Mouse (Mus musculus) heart, adult 18-20 months (tissue): Measurements from ENCODE around the gene Pcsk7. TPM values are rescaled to one million over a fixed set of nuclear protein-coding genes. Genes with fewer than 3 reads are reported as not detected.

ENCODE experiments used
- DNase-seq, 2 experiments: peaks; one replicate each; pipeline ENCODE4 v3.0.0; 2021 to 2022; ENCODE audit warnings: mixed read lengths in 1 of 2
- long read RNA-seq, 2 experiments: library from polyadenylated mRNA; stranded (forward); transcript quantifications; one replicate each; pipeline ENCODE4 v2.0.0; 2021
- total RNA-seq, 2 experiments: library from RNA; stranded (reverse); gene quantifications; 2 replicates each; pipeline ENCODE4 v1.2.3; 2021

Gene Pcsk7
- 10 to 100 TPM; 13.2 to 13.5 TPM for total RNA-seq
- long read RNA-seq, experiment 1, transcript Pcsk7-201 (17 exons, 3,876 nt): major isoform, 16 of 26 reads
- long read RNA-seq, experiment 1, partial matches to known transcripts: 1 of 26 reads
- long read RNA-seq, experiment 1, other reads (novel, unspliced or antisense): 7 of 26 reads
- long read RNA-seq, experiment 2, transcript Pcsk7-201 (17 exons, 3,876 nt): major isoform, 7 of 9 reads
- long read RNA-seq, experiment 2, partial matches to known transcripts: 0 of 9 reads
- long read RNA-seq, experiment 2, other reads (novel, unspliced or antisense): 1 of 9 reads

GRCm38 (mm10) chr9:45906355-45907077 is at the start of gene Pcsk7, which contains the start of gene Rnf214:
TSS of gene Pcsk7 (plus strand) at chr9:45906497.
TSS of gene Rnf214 (minus strand) at chr9:45906911.
- DNase-seq: peak; percentile 93 to 96

- DNase-seq: no peak
Measured at GRCm38 (mm10) chr9:45859364-45859763, 46.9 kb upstream of the Pcsk7 start.

- no peak for DNase-seq
Measured at GRCm38 (mm10) chr9:45861813-45862212, 44.5 kb upstream of the Pcsk7 start.

DNA sequence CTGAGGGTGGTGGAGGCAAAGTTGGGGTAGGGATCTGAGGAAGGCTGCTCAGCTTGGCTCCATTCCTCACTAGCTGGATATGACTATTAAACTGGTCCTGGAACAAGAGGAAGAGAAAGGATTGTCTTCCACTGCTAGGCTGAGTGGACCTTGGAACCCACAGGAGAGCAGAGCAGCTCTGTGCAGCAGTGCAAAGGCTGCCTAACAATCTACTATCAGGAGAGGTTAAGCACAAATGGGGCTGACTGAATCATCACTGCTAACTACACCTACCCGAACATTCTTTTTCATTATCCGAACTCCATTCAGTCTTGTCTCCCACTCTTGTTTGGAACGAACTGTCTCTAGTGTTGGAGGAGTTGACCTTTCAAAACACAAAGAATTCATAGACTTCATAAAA is 37.1 kb upstream of the Pcsk7 start:
- DNase-seq: no peak

GRCm38 (mm10) chr9:45870265-45870664 is 36.0 kb upstream of the Pcsk7 start:
- DNase-seq: no peak

DNA sequence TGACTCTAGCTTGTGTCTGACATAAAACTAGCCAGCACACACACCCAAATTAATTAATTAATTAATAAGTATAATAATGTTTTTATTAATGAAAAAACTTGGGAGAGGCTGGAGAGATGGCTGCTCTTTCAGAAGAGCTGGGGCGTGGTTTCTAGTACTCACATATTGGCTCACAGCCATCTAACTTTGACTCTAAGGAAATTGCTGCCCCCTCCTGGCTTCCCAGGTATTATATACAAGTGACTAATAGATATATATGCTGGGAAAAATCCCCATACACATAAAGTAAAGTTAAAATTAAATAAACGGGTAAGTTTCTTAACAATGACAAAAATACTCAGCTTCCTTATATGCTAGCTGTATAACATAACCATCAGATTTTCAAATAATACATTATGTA is 28.4 kb upstream of the Pcsk7 start:
- DNase-seq: peak; percentile 43 to 67

DNA sequence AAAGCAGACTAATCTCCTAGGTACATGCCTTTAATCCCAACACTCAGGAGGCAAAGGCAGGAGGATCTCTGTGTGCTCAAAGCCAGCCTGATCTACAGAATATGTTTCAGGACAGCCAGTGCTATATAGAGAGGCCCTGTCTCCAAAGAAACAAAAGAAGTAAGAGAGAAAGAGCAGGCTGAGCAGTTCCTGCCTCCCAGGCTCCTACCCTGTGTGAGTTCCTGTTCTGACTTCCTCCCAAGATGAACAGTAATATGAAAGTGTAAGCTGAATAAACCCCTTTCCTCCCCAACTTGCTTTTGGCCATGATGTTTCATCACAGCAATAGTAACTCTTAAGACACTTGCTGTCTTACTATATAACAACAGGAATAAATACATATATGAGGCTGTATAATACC is 12.6 kb upstream of the Pcsk7 start:
- DNase-seq: no peak

GRCm38 (mm10) chr9:45905196-45905595 is 1.1 kb upstream of the Pcsk7 start:
- DNase-seq: no peak

DNA sequence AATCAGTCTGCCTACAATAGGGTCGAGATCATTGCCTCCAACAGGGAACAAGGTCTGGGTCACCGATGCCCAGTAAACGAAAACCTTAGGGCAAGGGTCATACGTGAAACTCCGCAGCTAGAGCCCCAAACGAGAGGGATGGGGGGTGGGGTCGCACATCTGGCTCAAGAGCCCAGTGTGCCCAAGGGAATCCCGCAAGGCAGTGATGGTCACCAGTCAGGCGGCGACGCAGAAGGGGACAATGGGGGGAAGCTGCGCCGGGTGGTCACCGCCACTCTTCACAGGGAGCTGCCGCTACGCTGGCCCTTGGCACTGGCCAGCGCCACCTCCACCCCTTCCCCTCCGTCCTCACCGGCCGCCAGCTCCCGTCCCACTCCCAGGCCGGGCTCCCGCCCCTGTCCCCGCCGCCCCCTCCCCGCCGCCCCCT is 473 bp upstream of the Pcsk7 start:
- peak in 1 of 2 experiments; percentile 39 for DNase-seq

- DNase-seq: no peak
Measured at GRCm38 (mm10) chr9:45907078-45907428, 756 bp downstream of the Pcsk7 start.

DNA sequence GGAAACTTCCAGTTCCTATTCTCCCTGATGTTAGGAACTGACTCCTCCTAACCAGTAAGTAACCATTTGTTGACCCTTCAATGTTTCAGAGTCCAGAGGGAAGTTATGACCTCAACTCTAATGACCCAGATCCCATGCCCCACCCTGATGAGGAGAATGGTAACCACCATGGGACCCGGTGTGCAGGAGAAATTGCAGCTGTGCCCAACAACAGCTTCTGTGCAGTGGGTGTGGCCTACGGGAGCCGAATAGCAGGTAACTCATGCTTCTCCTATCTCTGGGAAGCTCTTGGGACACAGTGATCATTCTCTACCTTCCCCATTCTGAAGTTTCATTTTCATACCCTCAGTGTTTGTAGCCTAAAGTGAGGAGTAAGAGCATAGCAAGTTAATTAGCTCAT is 4.7 kb downstream of the Pcsk7 start:
- DNase-seq: no peak

- DNase-seq: peak; percentile 41 to 79
Measured at GRCm38 (mm10) chr9:45911673-45912072, 5.4 kb downstream of the Pcsk7 start.

DNA sequence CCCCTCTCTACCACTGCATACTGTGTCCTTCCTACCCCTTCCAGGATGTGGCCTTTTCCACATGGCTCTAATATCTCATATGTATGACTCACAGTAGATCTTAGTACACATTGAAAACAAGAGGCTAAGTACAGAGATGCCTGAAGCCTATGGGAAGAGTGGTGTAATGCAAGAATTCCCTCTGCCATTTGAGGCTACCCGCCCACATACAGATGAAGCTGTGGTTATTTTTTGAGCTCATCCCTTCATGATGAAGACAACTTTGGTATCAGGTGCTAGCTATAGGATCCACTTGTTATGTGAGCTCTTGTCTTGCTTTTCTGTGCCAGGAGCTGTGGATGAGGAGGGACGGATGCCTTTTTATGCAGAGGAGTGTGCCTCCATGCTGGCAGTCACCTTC is 9.4 kb downstream of the Pcsk7 start:
- no peak for DNase-seq

- peak; percentile 64 to 77 for DNase-seq
Measured at GRCm38 (mm10) chr9:45917041-45917934, 11.0 kb downstream of the Pcsk7 start.

DNA sequence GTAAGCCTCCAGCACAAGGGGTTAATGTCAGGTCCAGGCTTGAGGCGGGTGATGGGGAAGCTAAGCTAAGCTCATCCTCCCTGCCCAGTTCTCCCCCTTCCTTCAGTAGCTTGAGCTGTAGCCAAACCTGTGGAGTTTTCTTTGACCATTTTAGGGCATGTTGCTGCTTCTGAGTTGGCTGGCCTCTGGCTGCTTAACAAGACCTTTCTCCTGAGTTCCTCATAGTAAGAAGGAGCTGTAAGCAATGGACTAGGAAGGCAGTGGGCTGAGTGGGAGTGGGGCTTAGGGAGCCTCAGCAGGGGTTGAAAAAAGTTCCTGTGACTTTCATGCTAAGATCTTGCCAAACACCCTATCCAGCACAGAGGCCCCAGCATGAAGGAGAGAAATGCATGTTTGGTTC is 13.6 kb downstream of the Pcsk7 start:
- no peak for DNase-seq

DNA sequence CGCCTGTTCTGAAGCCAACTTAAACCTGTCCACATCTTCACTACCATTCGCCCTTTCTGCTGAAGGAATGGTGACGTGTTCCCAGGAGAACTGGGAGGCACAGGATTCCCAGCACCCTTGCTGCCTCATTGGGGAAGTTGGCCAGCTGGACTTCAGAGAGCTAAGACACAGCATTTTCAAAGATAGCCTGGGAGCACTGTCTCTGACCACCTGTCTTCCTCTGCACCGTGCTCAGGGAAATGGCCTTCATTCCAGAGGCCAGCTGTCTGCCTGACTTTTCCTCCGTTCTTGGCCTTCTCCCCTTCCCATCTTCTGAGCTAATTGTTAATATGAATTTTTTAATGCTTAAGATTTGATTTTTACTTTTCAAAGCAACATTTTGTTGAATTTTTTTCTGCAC is 23.0 kb downstream of the Pcsk7 start:
- no peak for DNase-seq

DNA sequence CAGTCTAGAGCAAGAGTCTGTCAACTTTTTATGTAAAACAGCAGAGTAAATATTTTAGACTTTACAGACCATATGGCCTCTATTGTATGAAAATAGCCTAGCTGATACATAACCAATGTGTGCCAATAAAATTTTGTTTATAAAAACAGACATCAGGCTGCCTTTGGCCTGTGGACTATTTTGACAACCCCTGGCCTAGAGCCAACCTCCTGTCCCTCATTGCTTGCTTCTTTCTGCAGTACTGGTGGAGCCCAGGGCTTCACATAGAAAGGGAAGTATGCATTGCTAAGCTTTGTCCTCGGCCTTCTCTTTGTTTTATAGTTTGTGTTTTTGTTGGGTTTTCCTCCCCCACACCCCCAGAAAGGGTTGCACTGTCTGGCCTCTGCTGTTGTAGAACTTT is 25.7 kb downstream of the Pcsk7 start:
- peak in 1 of 2 experiments; percentile 39 for DNase-seq

- DNase-seq: no peak
Measured at GRCm38 (mm10) chr9:45932571-45933415, 26.5 kb downstream of the Pcsk7 start.

GRCm38 (mm10) chr9:45935628-45936210 is 29.4 kb downstream of the Pcsk7 start, which contains the start of gene Tagln:
TSS of gene Tagln (minus strand) at chr9:45936058.
- DNase-seq: no peak

GRCm38 (mm10) chr9:45936883-45937282 is 30.6 kb downstream of the Pcsk7 start:
- DNase-seq: peak; percentile 73 to 81

GRCm38 (mm10) chr9:45938088-45938487 is 31.8 kb downstream of the Pcsk7 start:
- DNase-seq: peak; percentile 57 to 74
